Mouse (Mus musculus): ENCODE data around the gene Zfp57. TPM values are rescaled to one million over a fixed set of nuclear protein-coding genes. Genes with fewer than 3 reads are reported as not detected.
A peak's percentile ranks its signal among the peaks of the same experiment; 100 is the strongest.

Gene Zfp57
- polyA plus RNA-seq, 1 experiment from 2014 or later, result 215 TPM

GRCm38 (mm10) chr17:37048383-37048782, 47.4 kb downstream of the Zfp57 start:
- H3K4me3 ChIP-seq, result peak overlapping the region; percentile 13

GRCm38 (mm10) chr17:37049570-37050310, 48.8 kb downstream of the Zfp57 start:
- H3K36me3 ChIP-seq (ENCODE audit: poor library complexity, severe bottlenecking), result peaks cover 17% of the 10 kb centered on the region
- H3K4me3 ChIP-seq, result peak overlapping the region; percentile 78
- H3K27me3 ChIP-seq, result peaks cover 4% of the 10 kb centered on the region
- H3K27ac ChIP-seq, result peak overlapping the region; percentile 79
- peak; percentile 19 for ATAC-seq
- peaks cover 66% of the 10 kb centered on the region for H3K4me1 ChIP-seq
- H3K9ac ChIP-seq, result peak overlapping the region; percentile 89
- H3K4me2 ChIP-seq, result peak overlapping the region; percentile 87
- WGBS, result 2% methylated on average over 39 of the region's 39 CpGs
- H3K9me3 ChIP-seq (replicated peaks), result no peaks in the 10 kb centered on the region

More at GRCm38 (mm10) chr17:37048383-37048782, 47.4 kb downstream of the Zfp57 start:
- ATAC-seq, result no peak
- Histone ChIP-seq H3K27me3 (peaks cover 4% of the 10 kb centered on the region), H3K9ac (peak overlapping the region; percentile 17; the same call in 1 of the 2 replicates), H3K9me3 (replicated peaks) (no peaks in the 10 kb centered on the region), H3K4me2 (peak overlapping the region; percentile 91), H3K36me3 (ENCODE audit: poor library complexity, severe bottlenecking) (0 out of 2 replicates have a peak, but pooled peaks cover 3% of the 10 kb centered on the region), H3K27ac (no peak overlapping the region), H3K4me1 (peaks cover 65% of the 10 kb centered on the region)
- WGBS, result 59% methylated on average over 7 of the region's 7 CpGs

- Histone ChIP-seq H3K27me3 (peaks cover 4% of the 10 kb centered on the region), H3K4me1 (peaks cover 59% of the 10 kb centered on the region), H3K27ac (peak overlapping the region; percentile 79), H3K36me3 (ENCODE audit: poor library complexity, severe bottlenecking) (peaks cover 23% of the 10 kb centered on the region), H3K9ac (peak overlapping the region; percentile 89), H3K4me3 (peak overlapping the region; percentile 78), H3K9me3 (replicated peaks) (no peaks in the 10 kb centered on the region), H3K4me2 (peak overlapping the region; percentile 87)
- peak; percentile 63 for ATAC-seq
- WGBS, result 0% methylated on average over 17 of the region's 22 CpGs
Measured at GRCm38 (mm10) chr17:37050399-37050798, 49.4 kb downstream of the Zfp57 start.

GRCm38 (mm10) chr17:37050876-37051275, 49.9 kb downstream of the Zfp57 start:
- H3K27ac ChIP-seq, result peak overlapping the region; percentile 79

GRCm38 (mm10) chr17:37051745-37052144, 50.8 kb downstream of the Zfp57 start:
- Histone ChIP-seq H3K4me1 (peaks cover 60% of the 10 kb centered on the region), H3K36me3 (ENCODE audit: poor library complexity, severe bottlenecking) (peaks cover 37% of the 10 kb centered on the region), H3K27me3 (peaks cover 4% of the 10 kb centered on the region), H3K9me3 (replicated peaks) (no peaks in the 10 kb centered on the region), H3K27ac (no peak overlapping the region), H3K4me3 (peak overlapping the region; percentile 78), H3K9ac (peak overlapping the region; percentile 89), H3K4me2 (peak overlapping the region; percentile 87)
- 50% methylated on average over 4 of the region's 4 CpGs for WGBS
- ATAC-seq, result no peak

More at GRCm38 (mm10) chr17:37050876-37051275, 49.9 kb downstream of the Zfp57 start:
- H3K4me1 ChIP-seq, result peaks cover 58% of the 10 kb centered on the region
- peak overlapping the region; percentile 78 for H3K4me3 ChIP-seq
- 2% methylated on average over 25 of the region's 27 CpGs for WGBS
- peaks cover 28% of the 10 kb centered on the region for H3K36me3 ChIP-seq (ENCODE audit: poor library complexity, severe bottlenecking)
- peak overlapping the region; percentile 87 for H3K4me2 ChIP-seq
- peaks cover 4% of the 10 kb centered on the region for H3K27me3 ChIP-seq
- peak; percentile 25 for ATAC-seq
- H3K9me3 ChIP-seq (replicated peaks), result no peaks in the 10 kb centered on the region
- H3K9ac ChIP-seq, result peak overlapping the region; percentile 89

- Histone ChIP-seq H3K9ac (no peak overlapping the region), H3K4me1 (peaks cover 25% of the 10 kb centered on the region), H3K4me3 (no peak overlapping the region), H3K9me3 (replicated peaks) (no peaks in the 10 kb centered on the region), H3K27me3 (no peaks in the 10 kb centered on the region), H3K4me2 (no peak overlapping the region), H3K36me3 (ENCODE audit: poor library complexity, severe bottlenecking) (peaks cover 83% of the 10 kb centered on the region), H3K27ac (no peak overlapping the region)
- peak; percentile 54; the same call in 1 of the 2 replicates for ATAC-seq
- 86% methylated on average over 6 of the region's 6 CpGs for WGBS
Measured at GRCm38 (mm10) chr17:37056957-37057356, 56.0 kb downstream of the Zfp57 start.

Other genes with a start within 250 kb of the Zfp57 start
- gene H2-M10.5, start 228.3 kb upstream of the Zfp57 start, polyA plus RNA-seq (2015; fragmentation: Nextera tagmentation; extraction: Ambion mirVana), result not detected in 2 replicates
- gene H2-M10.6, start 189.0 kb upstream of the Zfp57 start, polyA plus RNA-seq (2015; fragmentation: Nextera tagmentation; extraction: Ambion mirVana), result not detected in 2 replicates
- gene Trim26, start 164.0 kb upstream of the Zfp57 start, polyA plus RNA-seq (2015; fragmentation: Nextera tagmentation; extraction: Ambion mirVana), result 34.4 and 39.2 TPM in 2 replicates
- 0.30 and 0.41 TPM in 2 replicates for gene Trim15, start 134.0 kb upstream of the Zfp57 start, polyA plus RNA-seq (2015; fragmentation: Nextera tagmentation; extraction: Ambion mirVana)
- 1.2 and 2.1 TPM in 2 replicates for gene Trim10, start 131.6 kb upstream of the Zfp57 start, polyA plus RNA-seq (2015; fragmentation: Nextera tagmentation; extraction: Ambion mirVana)
- gene Trim40, start 111.0 kb upstream of the Zfp57 start, polyA plus RNA-seq (2015; fragmentation: Nextera tagmentation; extraction: Ambion mirVana), result not detected in 2 replicates
- not detected in 2 replicates for gene Trim31, start 103.0 kb upstream of the Zfp57 start, polyA plus RNA-seq (2015; fragmentation: Nextera tagmentation; extraction: Ambion mirVana)
- 0.21 and 0.83 TPM in 2 replicates for gene Rnf39, start 58.2 kb upstream of the Zfp57 start, polyA plus RNA-seq (2015; fragmentation: Nextera tagmentation; extraction: Ambion mirVana)
- 161 and 162 TPM in 2 replicates for gene Ppp1r11, start 49.4 kb upstream of the Zfp57 start, polyA plus RNA-seq (2015; fragmentation: Nextera tagmentation; extraction: Ambion mirVana)
- 92.3 and 95.3 TPM in 2 replicates for gene Znrd1, start 42.6 kb upstream of the Zfp57 start, polyA plus RNA-seq (2015; fragmentation: Nextera tagmentation; extraction: Ambion mirVana)
- 6.0 and 6.9 TPM in 2 replicates for gene Znrd1as, start 42.6 kb upstream of the Zfp57 start, polyA plus RNA-seq (2015; fragmentation: Nextera tagmentation; extraction: Ambion mirVana)
- 0.48 TPM in 1 of 2 replicates, not detected in the other for gene 2410137M14Rik, start 19.9 kb upstream of the Zfp57 start, polyA plus RNA-seq (2015; fragmentation: Nextera tagmentation; extraction: Ambion mirVana)
- 1.6 and 1.7 TPM in 2 replicates for gene H2-M5, start 11.6 kb upstream of the Zfp57 start, polyA plus RNA-seq (2015; fragmentation: Nextera tagmentation; extraction: Ambion mirVana)
- gene Mog, start 22.2 kb downstream of the Zfp57 start, polyA plus RNA-seq (2015; fragmentation: Nextera tagmentation; extraction: Ambion mirVana), result 1.1 and 1.5 TPM in 2 replicates
- gene Gabbr1, start 44.8 kb downstream of the Zfp57 start, polyA plus RNA-seq (2015; fragmentation: Nextera tagmentation; extraction: Ambion mirVana), result 30.1 and 35.2 TPM in 2 replicates
- 0.09 and 0.10 TPM in 2 replicates for gene Olfr90, start 87.3 kb downstream of the Zfp57 start, polyA plus RNA-seq (2015; fragmentation: Nextera tagmentation; extraction: Ambion mirVana)
- not detected in 2 replicates for gene Olfr91, start 97.1 kb downstream of the Zfp57 start, polyA plus RNA-seq (2015; fragmentation: Nextera tagmentation; extraction: Ambion mirVana)
- gene Olfr92, start 118.9 kb downstream of the Zfp57 start, polyA plus RNA-seq (2015; fragmentation: Nextera tagmentation; extraction: Ambion mirVana), result not detected in 2 replicates
- gene Olfr93, start 160.3 kb downstream of the Zfp57 start, polyA plus RNA-seq (2015; fragmentation: Nextera tagmentation; extraction: Ambion mirVana), result not detected in 2 replicates
- gene Ubd, start 192.7 kb downstream of the Zfp57 start, polyA plus RNA-seq (2015; fragmentation: Nextera tagmentation; extraction: Ambion mirVana), result not detected in 2 replicates
- not detected in 2 replicates for gene Olfr94, start 199.8 kb downstream of the Zfp57 start, polyA plus RNA-seq (2015; fragmentation: Nextera tagmentation; extraction: Ambion mirVana)
- gene Olfr95, start 212.0 kb downstream of the Zfp57 start, polyA plus RNA-seq (2015; fragmentation: Nextera tagmentation; extraction: Ambion mirVana), result not detected in 2 replicates
- not detected in 2 replicates for gene Olfr96, start 219.0 kb downstream of the Zfp57 start, polyA plus RNA-seq (2015; fragmentation: Nextera tagmentation; extraction: Ambion mirVana)
- gene Olfr97, start 236.2 kb downstream of the Zfp57 start, polyA plus RNA-seq (2015; fragmentation: Nextera tagmentation; extraction: Ambion mirVana), result not detected in 2 replicates